Mouse (Mus musculus): ENCODE data around the gene Th.

- TF ChIP-seq CTCF (IDR thresholded peaks at IDR 0.05; ENCODE audit: low read depth) (no peak), EP300 (IDR thresholded peaks at IDR 0.05; ENCODE audit: low read depth) (no peak)
Observed at GRCm38 (mm10) chr7:142899872-142900271, 31.1 kb downstream of the Th start.

All from heart, postnatal 0 days (tissue).